In the genomic region with DNA sequence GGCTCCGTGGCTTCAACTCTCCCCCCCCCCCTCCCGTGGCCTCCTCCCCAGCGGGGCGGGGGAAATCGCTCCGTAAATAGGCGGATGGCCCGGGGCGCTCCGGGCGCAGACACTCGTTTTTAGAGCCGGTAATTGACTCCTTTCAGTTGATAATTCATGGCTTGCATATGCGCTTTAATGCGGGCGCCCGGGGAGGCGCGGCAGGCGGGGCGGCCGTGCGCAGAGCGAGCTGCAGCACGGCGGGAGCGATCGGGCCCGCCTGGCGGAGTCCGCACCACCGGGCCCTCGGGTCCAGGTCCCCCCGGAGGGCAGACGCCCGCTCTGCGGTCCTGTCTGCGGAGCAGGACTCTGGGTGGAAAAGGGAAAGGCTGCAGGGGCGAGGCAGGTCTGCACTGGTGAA, we compare ENCODE assay signal across 8 mouse cellular contexts. TPM values are rescaled to one million over a fixed set of nuclear protein-coding genes. Genes with fewer than 3 reads are reported as not detected.
DNase-seq lines count a peak whose midpoint lies in the region; ATAC-seq and TF ChIP-seq lines count a peak whose summit lies in the region.

No protein-coding gene starts in this region.

- no peak overlapping the region for H3K27ac ChIP-seq in layer of hippocampus, adult 2 months
- no peak overlapping the region for H3K27ac ChIP-seq in embryonic facial prominence, embryonic 13.5 days
- H3K27ac ChIP-seq in intestine, embryonic 16.5 days (ENCODE audit: low read length), result no peak overlapping the region
- H3K27ac ChIP-seq in neural tube, embryonic 13.5 days (replicated peaks), result no peak overlapping the region

- no peak for TF ChIP-seq CTCF in layer of hippocampus, adult 2 months (conservative IDR thresholded peaks at IDR 0.05)

- no peak for DNase-seq in layer of hippocampus, adult 2 months (ENCODE audit: low spot score in 2 of 2)
- DNase-seq in layer of hippocampus, adult 9-11 months, result no peak
- no peak for DNase-seq in layer of hippocampus, postnatal 25 days (ENCODE audit: extremely low spot score in 1 of 2, low spot score in 1 of 2)
- no peak for DNase-seq in right cerebral cortex, adult 2 months (ENCODE audit: low spot score in 2 of 2)
- no peak for DNase-seq in spleen, adult 18-20 months

- H3K9ac ChIP-seq in embryonic facial prominence, embryonic 13.5 days, result peak overlapping the region; percentile 62
- H3K9ac ChIP-seq in intestine, embryonic 16.5 days (ENCODE audit: low read depth, low read length), result peak overlapping the region; percentile 50; the same call in 1 of the 2 replicates
- H3K9ac ChIP-seq in neural tube, embryonic 13.5 days, result peak overlapping the region; percentile 47

- H3K9me3 ChIP-seq in embryonic facial prominence, embryonic 13.5 days, result no peaks in the 10 kb centered on the region
- no peaks in the 10 kb centered on the region for H3K9me3 ChIP-seq in intestine, embryonic 16.5 days (ENCODE audit: control insufficient read depth, low read length)
- no peaks in the 10 kb centered on the region for H3K9me3 ChIP-seq in neural tube, embryonic 13.5 days

- peak overlapping the region; percentile 42 for H3K4me3 ChIP-seq in layer of hippocampus, adult 2 months
- peak overlapping the region; percentile 40 for H3K4me3 ChIP-seq in embryonic facial prominence, embryonic 13.5 days
- peak overlapping the region; percentile 42 for H3K4me3 ChIP-seq in intestine, embryonic 16.5 days (ENCODE audit: low read length)
- H3K4me3 ChIP-seq in neural tube, embryonic 13.5 days, result peak overlapping the region; percentile 30

- peaks cover 18% of the 10 kb centered on the region for H3K4me1 ChIP-seq in embryonic facial prominence, embryonic 13.5 days
- H3K4me1 ChIP-seq in intestine, embryonic 16.5 days (ENCODE audit: control insufficient read depth, insufficient read depth, low read length), result 0 out of 2 replicates have a peak, but pooled peaks cover 2% of the 10 kb centered on the region
- peaks cover 43% of the 10 kb centered on the region for H3K4me1 ChIP-seq in neural tube, embryonic 13.5 days (replicated peaks)

- H3K36me3 ChIP-seq in embryonic facial prominence, embryonic 13.5 days, result no peaks in the 10 kb centered on the region
- H3K36me3 ChIP-seq in intestine, embryonic 16.5 days (ENCODE audit: control insufficient read depth, insufficient read depth, low read length), result no peaks in the 10 kb centered on the region
- H3K36me3 ChIP-seq in neural tube, embryonic 13.5 days, result no peaks in the 10 kb centered on the region

- WGBS in embryonic facial prominence, embryonic 13.5 days, result 1% methylated on average over 39 of the region's 39 CpGs
- 1% methylated on average over 39 of the region's 39 CpGs for WGBS in intestine, embryonic 16.5 days
- WGBS in neural tube, embryonic 13.5 days, result 0% methylated on average over 39 of the region's 39 CpGs

- peak overlapping the region; percentile 63 for H3K4me2 ChIP-seq in embryonic facial prominence, embryonic 13.5 days
- peak overlapping the region; percentile 54 for H3K4me2 ChIP-seq in intestine, embryonic 16.5 days (ENCODE audit: low read depth, low read length)
- peak overlapping the region; percentile 59 for H3K4me2 ChIP-seq in neural tube, embryonic 13.5 days

- peaks cover 90% of the 10 kb centered on the region for H3K27me3 ChIP-seq in embryonic facial prominence, embryonic 13.5 days
- H3K27me3 ChIP-seq in intestine, embryonic 16.5 days (replicated peaks; ENCODE audit: control insufficient read depth, insufficient read depth, low read length), result peaks cover 50% of the 10 kb centered on the region
- H3K27me3 ChIP-seq in neural tube, embryonic 13.5 days, result peaks cover 96% of the 10 kb centered on the region

- ATAC-seq in embryonic facial prominence, embryonic 13.5 days (ENCODE audit: insufficient number of reproducible peaks, insufficient read depth, low FRiP score, low TSS enrichment, low read depth), result no peak
- 0 out of 2 replicates have a peak, but pooled peaks have one; percentile 25 for ATAC-seq in intestine, embryonic 16.5 days
- ATAC-seq in neural tube, embryonic 13.5 days (ENCODE audit: low read depth), result peak; percentile 21; the same call in 1 of the 2 replicates

RNA-seq across cellular contexts. Expression of a gene that starts 38.3 kb away (rescaled TPM):
- 100 to 1,000 TPM; 152 to 157 TPM for total RNA-seq in layer of hippocampus, adult 2 months (2021)
- polyA plus RNA-seq in embryonic facial prominence, embryonic 13.5 days (2015; fragmentation: Nextera tagmentation; extraction: Ambion mirVana), result 2.1 and 2.8 TPM in 2 replicates
- polyA plus RNA-seq in intestine, embryonic 16.5 days (2015; fragmentation: Nextera tagmentation; extraction: Ambion mirVana), result 83.7 and 108 TPM in 2 replicates
- polyA plus RNA-seq in neural tube, embryonic 13.5 days (2015; fragmentation: Nextera tagmentation; extraction: Ambion mirVana), result 10.7 and 10.8 TPM in 2 replicates
- total RNA-seq in layer of hippocampus, postnatal 25 days (2021), result 100 to 1,000 TPM; 139 to 163 TPM

RNA-seq across cellular contexts. Expression of a gene that starts 39.7 kb away (rescaled TPM):
- total RNA-seq in layer of hippocampus, adult 2 months (2021), result not detected
- polyA plus RNA-seq in embryonic facial prominence, embryonic 13.5 days (2015; fragmentation: Nextera tagmentation; extraction: Ambion mirVana), result 2.4 and 3.9 TPM in 2 replicates
- polyA plus RNA-seq in intestine, embryonic 16.5 days (2015; fragmentation: Nextera tagmentation; extraction: Ambion mirVana), result not detected in 2 replicates
- 1.6 and 2.0 TPM in 2 replicates for polyA plus RNA-seq in neural tube, embryonic 13.5 days (2015; fragmentation: Nextera tagmentation; extraction: Ambion mirVana)
- total RNA-seq in layer of hippocampus, postnatal 25 days (2021), result under 1 TPM in 1 of 2 experiments, not detected in 1; 0.07 TPM
